Mouse (Mus musculus): Measurements from ENCODE around the gene H2-M10.6. TPM values are rescaled to one million over a fixed set of nuclear protein-coding genes. Genes with fewer than 3 reads are reported as not detected.

Gene H2-M10.6
- polyA plus RNA-seq, 1 experiment from 2014 or later: not detected

DNA sequence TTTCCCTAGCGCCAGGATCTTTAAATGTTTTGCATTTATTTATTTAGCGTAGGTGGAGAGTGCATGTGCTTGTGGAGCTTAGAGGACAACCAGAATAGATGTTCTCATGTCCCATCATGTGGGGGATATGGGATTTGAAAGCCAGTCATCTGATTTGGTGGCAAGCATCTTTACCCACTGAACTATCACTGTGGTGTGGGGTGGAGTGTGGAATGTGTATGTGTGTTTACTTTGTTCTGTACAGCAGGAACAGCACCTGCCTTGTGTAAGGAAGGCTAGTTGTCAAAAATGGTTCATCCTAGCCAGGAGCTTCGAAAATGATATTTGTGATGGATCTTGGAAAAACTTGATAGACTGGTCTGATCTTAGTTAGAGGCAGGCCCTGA lies 24.4 kb downstream of the H2-M10.6 start:
- peak overlapping the region; percentile 69 for H3K4me2 ChIP-seq (ENCODE audit: low read length)
- peak; percentile 59 for ATAC-seq
- peak overlapping the region; percentile 57; the same call in 1 of the 2 replicates for H3K9ac ChIP-seq (ENCODE audit: low read depth, low read length)
- peak overlapping the region; percentile 83 for H3K27ac ChIP-seq (ENCODE audit: low read length)
- 12% methylated on average over 3 of the region's 3 CpGs for WGBS
- H3K4me3 ChIP-seq (ENCODE audit: low read depth, low read length): peak overlapping the region; percentile 62
- H3K36me3 ChIP-seq (ENCODE audit: control insufficient read depth, insufficient read depth, low read length): no peaks in the 10 kb centered on the region
- H3K27me3 ChIP-seq (ENCODE audit: control insufficient read depth, insufficient read depth, low read depth, low read length): no peaks in the 10 kb centered on the region
- H3K4me1 ChIP-seq (ENCODE audit: control insufficient read depth, insufficient read depth, low read length): peaks cover 11% of the 10 kb centered on the region
- H3K9me3 ChIP-seq (replicated peaks; ENCODE audit: control insufficient read depth, low read length, poor library complexity, severe bottlenecking): no peaks in the 10 kb centered on the region

DNA sequence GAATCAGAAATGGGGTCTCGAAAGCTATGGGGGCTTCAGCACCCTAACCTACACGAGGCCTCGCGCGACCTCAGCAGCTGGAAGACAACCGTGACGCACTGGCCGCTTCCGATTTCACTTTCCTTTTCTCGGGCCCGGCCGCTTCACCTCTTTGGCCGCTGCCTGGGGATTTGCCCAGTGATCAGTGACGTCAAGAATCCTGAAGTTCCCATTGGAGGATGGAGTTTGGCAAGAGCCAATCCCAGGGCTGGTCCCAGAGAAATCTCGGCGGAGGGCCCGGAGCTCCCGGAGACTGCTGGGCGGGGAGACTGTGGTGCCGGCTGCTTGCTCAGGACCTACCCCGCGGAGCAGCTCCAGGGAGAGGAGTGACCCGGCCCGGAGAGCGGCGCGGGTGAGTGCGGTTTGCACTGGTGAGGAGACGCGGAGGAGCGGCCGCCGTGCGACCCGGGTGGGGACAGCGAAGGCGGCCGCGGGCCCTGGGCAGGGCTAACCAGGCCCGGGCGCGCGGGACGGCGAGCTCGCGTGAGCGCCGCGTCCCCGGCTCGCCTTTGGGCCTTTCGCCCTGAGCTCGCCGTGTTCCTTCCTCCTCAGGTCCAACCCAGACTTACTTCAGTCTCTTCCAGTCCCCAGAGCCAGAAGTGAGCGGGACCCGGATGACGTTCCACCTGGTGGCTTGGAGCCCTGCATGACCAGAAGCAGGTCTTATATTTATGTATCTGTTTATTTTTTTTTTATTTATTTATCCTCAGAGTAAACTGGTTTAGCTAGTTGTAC lies 25.1 kb downstream of the H2-M10.6 start, which contains the start of gene Trim26:
Gene Trim26, plus strand, starts transcription at position 261 of the 774 bp plus-strand sequence.
- H3K27me3 ChIP-seq (ENCODE audit: control insufficient read depth, insufficient read depth, low read depth, low read length): no peaks in the 10 kb centered on the region
- peak; percentile 99 for ATAC-seq

GRCm38 (mm10) chr17:36839001-36839400 lies 27.0 kb downstream of the H2-M10.6 start:
- Histone ChIP-seq H3K36me3 (ENCODE audit: control insufficient read depth, insufficient read depth, low read length) (no peaks in the 10 kb centered on the region; the same call in 1 of the 2 replicates), H3K9me3 (replicated peaks; ENCODE audit: control insufficient read depth, low read length, poor library complexity, severe bottlenecking) (no peaks in the 10 kb centered on the region), H3K27ac (ENCODE audit: low read length) (no peak overlapping the region), H3K4me1 (ENCODE audit: control insufficient read depth, insufficient read depth, low read length) (peaks cover 11% of the 10 kb centered on the region), H3K4me2 (ENCODE audit: low read length) (no peak overlapping the region), H3K9ac (ENCODE audit: low read depth, low read length) (no peak overlapping the region), H3K4me3 (ENCODE audit: low read depth, low read length) (no peak overlapping the region), H3K27me3 (ENCODE audit: control insufficient read depth, insufficient read depth, low read depth, low read length) (no peaks in the 10 kb centered on the region)
- no peak for ATAC-seq
- 83% methylated on average over 5 of the region's 5 CpGs for WGBS

More for the DNA sequence above, 25.1 kb downstream of the H2-M10.6 start, which contains the start of gene Trim26:
- Histone ChIP-seq H3K9me3 (replicated peaks; ENCODE audit: control insufficient read depth, low read length, poor library complexity, severe bottlenecking) (no peaks in the 10 kb centered on the region), H3K36me3 (ENCODE audit: control insufficient read depth, insufficient read depth, low read length) (no peaks in the 10 kb centered on the region; the same call in 1 of the 2 replicates), H3K4me2 (ENCODE audit: low read length) (peak within 1 kb of the TSS; percentile 69), H3K27ac (ENCODE audit: low read length) (peak within 1 kb of the TSS; percentile 83), H3K4me3 (ENCODE audit: low read depth, low read length) (peak within 1 kb of the TSS; percentile 62), H3K4me1 (ENCODE audit: control insufficient read depth, insufficient read depth, low read length) (peaks cover 11% of the 10 kb centered on the region), H3K9ac (ENCODE audit: low read depth, low read length) (peak within 1 kb of the TSS; percentile 67)
- under 1% methylated on average over 55 of the region's 58 CpGs for WGBS

DNA sequence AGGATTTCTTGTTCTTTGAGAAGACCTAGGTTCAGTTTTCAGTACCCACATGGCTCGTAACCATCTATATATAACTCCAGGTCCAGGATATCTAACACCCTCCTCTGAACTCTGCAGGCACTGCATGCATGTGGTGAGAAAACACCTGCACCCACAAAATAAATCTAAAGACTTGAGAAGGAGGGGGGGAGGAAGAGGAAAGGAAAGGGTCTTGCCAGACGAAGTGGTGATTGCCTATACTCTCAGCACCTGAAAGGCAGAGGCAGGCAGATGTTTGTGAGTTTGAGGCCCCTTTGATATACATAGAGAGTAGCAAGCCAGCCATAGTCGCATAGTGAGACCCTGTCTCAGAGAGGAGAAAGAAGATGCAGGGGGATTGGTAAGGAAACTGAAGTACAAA lies 28.0 kb downstream of the H2-M10.6 start:
- ATAC-seq: no peak
- 85% methylated on average over 3 of the region's 3 CpGs for WGBS

GRCm38 (mm10) chr17:36840961-36841445 lies 29.0 kb downstream of the H2-M10.6 start:
- Histone ChIP-seq H3K36me3 (ENCODE audit: control insufficient read depth, insufficient read depth, low read length) (no peaks in the 10 kb centered on the region; the same call in 1 of the 2 replicates), H3K9ac (ENCODE audit: low read depth, low read length) (no peak overlapping the region), H3K4me3 (ENCODE audit: low read depth, low read length) (no peak overlapping the region), H3K4me2 (ENCODE audit: low read length) (no peak overlapping the region), H3K9me3 (replicated peaks; ENCODE audit: control insufficient read depth, low read length, poor library complexity, severe bottlenecking) (no peaks in the 10 kb centered on the region), H3K27ac (ENCODE audit: low read length) (no peak overlapping the region), H3K4me1 (ENCODE audit: control insufficient read depth, insufficient read depth, low read length) (peaks cover 11% of the 10 kb centered on the region), H3K27me3 (ENCODE audit: control insufficient read depth, insufficient read depth, low read depth, low read length) (no peaks in the 10 kb centered on the region)
- ATAC-seq: no peak

More for the DNA sequence above, 28.0 kb downstream of the H2-M10.6 start:
- Histone ChIP-seq H3K9me3 (replicated peaks; ENCODE audit: control insufficient read depth, low read length, poor library complexity, severe bottlenecking) (no peaks in the 10 kb centered on the region), H3K36me3 (ENCODE audit: control insufficient read depth, insufficient read depth, low read length) (no peaks in the 10 kb centered on the region; the same call in 1 of the 2 replicates), H3K4me2 (ENCODE audit: low read length) (no peak overlapping the region), H3K4me3 (ENCODE audit: low read depth, low read length) (no peak overlapping the region), H3K9ac (ENCODE audit: low read depth, low read length) (no peak overlapping the region), H3K4me1 (ENCODE audit: control insufficient read depth, insufficient read depth, low read length) (peaks cover 11% of the 10 kb centered on the region), H3K27ac (ENCODE audit: low read length) (no peak overlapping the region), H3K27me3 (ENCODE audit: control insufficient read depth, insufficient read depth, low read depth, low read length) (no peaks in the 10 kb centered on the region)

DNA sequence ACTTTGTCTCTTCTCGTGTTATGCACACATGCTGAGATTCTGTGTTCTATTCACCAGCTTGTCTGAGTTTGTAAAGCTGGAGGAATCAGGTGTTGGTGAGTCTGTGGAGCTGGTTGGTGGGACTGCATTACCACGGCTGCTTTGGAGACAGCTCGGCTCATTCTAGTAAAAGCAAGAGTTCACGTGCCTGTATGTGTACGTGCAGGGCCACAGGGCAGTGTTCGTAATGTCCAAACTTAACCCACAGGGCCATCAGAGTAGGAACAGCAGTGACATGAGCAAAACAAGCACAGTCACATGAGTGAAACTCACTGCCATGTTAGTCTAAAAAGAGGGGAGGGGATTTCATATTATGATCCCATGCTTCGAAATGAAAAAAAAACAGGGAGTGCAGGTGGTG lies 31.7 kb downstream of the H2-M10.6 start:
- H3K4me3 ChIP-seq (ENCODE audit: low read depth, low read length): no peak overlapping the region
- no peak for ATAC-seq
- WGBS: 78% methylated on average over 7 of the region's 7 CpGs

DNA sequence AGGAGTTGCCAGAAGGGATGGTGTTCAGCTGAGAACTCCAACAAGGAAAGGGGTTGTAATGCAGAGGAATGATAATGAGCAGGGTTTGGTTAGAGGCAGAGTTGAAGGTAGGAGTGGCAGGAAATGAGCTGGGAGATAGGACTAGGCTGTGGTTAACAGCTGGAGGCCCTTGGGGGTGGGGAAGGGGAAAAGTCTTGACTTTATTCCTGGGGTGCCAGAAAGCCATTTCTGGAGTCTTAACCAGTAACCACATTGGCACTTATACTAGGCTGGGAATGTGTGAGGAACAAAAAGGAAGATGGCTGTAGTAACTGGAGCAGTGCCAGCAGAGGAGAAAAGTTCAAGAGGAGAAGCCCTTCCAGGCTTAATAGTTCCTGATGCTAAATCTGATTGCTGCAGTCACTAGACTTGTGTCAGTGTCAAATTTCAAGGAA lies 32.3 kb downstream of the H2-M10.6 start:
- no peak for ATAC-seq
- Histone ChIP-seq H3K4me1 (ENCODE audit: control insufficient read depth, insufficient read depth, low read length) (no peaks in the 10 kb centered on the region; the same call in 1 of the 2 replicates), H3K9ac (ENCODE audit: low read depth, low read length) (no peak overlapping the region), H3K27me3 (ENCODE audit: control insufficient read depth, insufficient read depth, low read depth, low read length) (no peaks in the 10 kb centered on the region), H3K36me3 (ENCODE audit: control insufficient read depth, insufficient read depth, low read length) (no peaks in the 10 kb centered on the region; the same call in 1 of the 2 replicates), H3K4me3 (ENCODE audit: low read depth, low read length) (no peak overlapping the region), H3K27ac (ENCODE audit: low read length) (no peak overlapping the region), H3K4me2 (ENCODE audit: low read length) (no peak overlapping the region), H3K9me3 (replicated peaks; ENCODE audit: control insufficient read depth, low read length, poor library complexity, severe bottlenecking) (no peaks in the 10 kb centered on the region)

More for the DNA sequence above, 31.7 kb downstream of the H2-M10.6 start:
- H3K36me3 ChIP-seq (ENCODE audit: control insufficient read depth, insufficient read depth, low read length): no peaks in the 10 kb centered on the region; the same call in 1 of the 2 replicates
- no peaks in the 10 kb centered on the region; the same call in 1 of the 2 replicates for H3K4me1 ChIP-seq (ENCODE audit: control insufficient read depth, insufficient read depth, low read length)
- H3K4me2 ChIP-seq (ENCODE audit: low read length): no peak overlapping the region
- H3K9me3 ChIP-seq (replicated peaks; ENCODE audit: control insufficient read depth, low read length, poor library complexity, severe bottlenecking): no peaks in the 10 kb centered on the region
- H3K9ac ChIP-seq (ENCODE audit: low read depth, low read length): no peak overlapping the region
- H3K27ac ChIP-seq (ENCODE audit: low read length): no peak overlapping the region
- no peaks in the 10 kb centered on the region for H3K27me3 ChIP-seq (ENCODE audit: control insufficient read depth, insufficient read depth, low read depth, low read length)

GRCm38 (mm10) chr17:36844725-36845124 lies 32.8 kb downstream of the H2-M10.6 start:
- Histone ChIP-seq H3K4me2 (ENCODE audit: low read length) (no peak overlapping the region), H3K36me3 (ENCODE audit: control insufficient read depth, insufficient read depth, low read length) (no peaks in the 10 kb centered on the region; the same call in 1 of the 2 replicates), H3K9me3 (replicated peaks; ENCODE audit: control insufficient read depth, low read length, poor library complexity, severe bottlenecking) (no peaks in the 10 kb centered on the region), H3K4me1 (ENCODE audit: control insufficient read depth, insufficient read depth, low read length) (no peaks in the 10 kb centered on the region), H3K9ac (ENCODE audit: low read depth, low read length) (no peak overlapping the region), H3K27ac (ENCODE audit: low read length) (no peak overlapping the region), H3K27me3 (ENCODE audit: control insufficient read depth, insufficient read depth, low read depth, low read length) (no peaks in the 10 kb centered on the region), H3K4me3 (ENCODE audit: low read depth, low read length) (no peak overlapping the region)
- WGBS: 93% methylated on average over 1 of the region's 1 CpGs
- no peak for ATAC-seq

GRCm38 (mm10) chr17:36848911-36849310 lies 36.9 kb downstream of the H2-M10.6 start:
- Histone ChIP-seq H3K27me3 (ENCODE audit: control insufficient read depth, insufficient read depth, low read depth, low read length) (no peaks in the 10 kb centered on the region), H3K36me3 (ENCODE audit: control insufficient read depth, insufficient read depth, low read length) (peaks cover 22% of the 10 kb centered on the region), H3K4me2 (ENCODE audit: low read length) (no peak overlapping the region), H3K9ac (ENCODE audit: low read depth, low read length) (no peak overlapping the region), H3K27ac (ENCODE audit: low read length) (no peak overlapping the region), H3K4me1 (ENCODE audit: control insufficient read depth, insufficient read depth, low read length) (0 out of 2 replicates have a peak, but pooled peaks cover 2% of the 10 kb centered on the region), H3K4me3 (ENCODE audit: low read depth, low read length) (no peak overlapping the region), H3K9me3 (replicated peaks; ENCODE audit: control insufficient read depth, low read length, poor library complexity, severe bottlenecking) (no peaks in the 10 kb centered on the region)
- WGBS: 86% methylated on average over 5 of the region's 5 CpGs
- ATAC-seq: no peak

Data from midbrain, embryonic 16.5 days (tissue).